Mouse (Mus musculus): ENCODE results near the gene Hinfp.

The Hinfp gene

GRCm38 (mm10) chr9:44266478-44267226 lies 38.8 kb downstream of the Hinfp start:
- in situ Hi-C loops (cut with MboI, MseI), result no loop called here

DNA sequence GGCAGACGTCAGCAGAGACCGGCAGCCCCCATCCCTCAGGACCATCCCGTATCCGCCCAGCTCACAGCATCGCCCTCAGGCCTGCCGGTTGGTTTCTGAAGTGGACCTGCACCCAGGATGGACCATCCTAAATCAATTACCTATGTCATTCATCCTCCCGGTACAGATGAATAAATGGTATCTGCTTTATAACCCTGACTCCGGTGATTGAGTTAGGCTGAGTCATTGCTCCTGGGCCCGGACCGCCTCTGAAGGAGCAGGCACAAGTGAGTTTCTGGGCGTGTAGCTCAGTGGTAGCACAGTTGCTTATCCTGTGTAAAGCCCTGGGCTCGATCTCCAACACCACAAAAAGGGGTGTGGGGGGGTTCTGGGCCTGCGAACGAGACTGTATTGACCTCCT lies 44.1 kb downstream of the Hinfp start:
- in situ Hi-C loops (cut with MboI, MseI), result no loop called here

- in situ Hi-C loops (cut with MboI, MseI), result loop anchor here (10.0 kb wide), 1 partner anchor 1784 kb away; no protein-coding TSS in a partner anchor
These were observed 46.5 kb downstream of the Hinfp start for GRCm38 (mm10) chr9:44259014-44259413.

DNA sequence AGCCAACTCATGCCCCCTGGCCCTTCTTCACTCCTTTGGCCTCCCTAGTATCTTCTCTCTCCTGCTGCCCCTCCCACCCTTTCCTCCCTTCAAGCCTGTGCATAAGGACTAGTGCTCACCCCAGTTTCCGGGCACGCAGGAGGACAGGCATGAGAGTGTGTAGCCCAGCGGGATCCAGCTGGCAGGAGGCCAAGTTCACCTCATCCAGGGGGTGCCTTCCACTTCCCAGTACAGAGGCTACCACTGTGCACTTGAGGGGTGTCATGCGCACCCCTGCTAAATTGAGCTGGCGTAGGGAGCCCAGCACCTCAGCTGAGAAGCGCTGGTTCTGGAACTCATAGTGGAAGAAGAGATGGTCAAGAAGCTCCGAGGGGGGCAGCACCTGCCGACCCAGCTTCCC lies 49.3 kb downstream of the Hinfp start:
- in situ Hi-C loops (cut with MboI, MseI), result loop anchor here (10.0 kb wide), 1 partner anchor 1781 kb away; no protein-coding TSS in a partner anchor

- in situ Hi-C loops (cut with MboI, MseI), result loop anchor here (10.0 kb wide), 1 partner anchor 1780 kb away; no protein-coding TSS in a partner anchor
These were observed 50.3 kb downstream of the Hinfp start for GRCm38 (mm10) chr9:44255136-44255521.

- in situ Hi-C loops (cut with MboI, MseI), result loop anchor here (5.0 to 10.0 kb wide), 2 partner anchors 38 to 1780 kb away; no protein-coding TSS in a partner anchor
These were observed 50.8 kb downstream of the Hinfp start for GRCm38 (mm10) chr9:44254508-44255135.

DNA sequence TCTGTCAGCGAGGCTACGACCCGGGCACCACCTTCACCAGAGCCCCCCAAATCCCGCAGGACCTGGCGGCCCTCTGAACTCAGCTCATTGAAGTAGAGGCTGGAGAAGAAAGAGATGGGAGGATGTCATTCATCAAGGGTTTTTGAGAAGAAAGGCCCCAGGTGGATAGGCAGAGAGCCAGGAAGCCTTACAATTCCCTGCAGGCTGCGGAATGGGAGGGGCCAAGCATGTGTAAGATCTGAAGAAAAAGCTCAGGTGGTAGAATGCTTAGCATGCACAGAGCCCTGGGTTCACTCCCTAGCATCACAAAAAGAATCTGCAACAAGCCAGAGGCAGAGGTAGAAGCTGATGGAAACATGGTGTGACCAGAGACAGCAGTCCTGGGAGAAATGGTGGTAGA lies 52.0 kb downstream of the Hinfp start:
- in situ Hi-C loops (cut with MboI, MseI), result loop anchor here (5.0 to 10.0 kb wide), 2 partner anchors 39 to 1779 kb away; no protein-coding TSS in a partner anchor

- in situ Hi-C loops (cut with MboI, MseI), result loop anchor here (5.0 to 10.0 kb wide), 2 partner anchors 41 to 1777 kb away; no protein-coding TSS in a partner anchor
These were observed 54.2 kb downstream of the Hinfp start, which contains the start of gene Pdzd3 for GRCm38 (mm10) chr9:44251314-44251713. TSS of gene Pdzd3 (minus strand) at chr9:44251471.

DNA sequence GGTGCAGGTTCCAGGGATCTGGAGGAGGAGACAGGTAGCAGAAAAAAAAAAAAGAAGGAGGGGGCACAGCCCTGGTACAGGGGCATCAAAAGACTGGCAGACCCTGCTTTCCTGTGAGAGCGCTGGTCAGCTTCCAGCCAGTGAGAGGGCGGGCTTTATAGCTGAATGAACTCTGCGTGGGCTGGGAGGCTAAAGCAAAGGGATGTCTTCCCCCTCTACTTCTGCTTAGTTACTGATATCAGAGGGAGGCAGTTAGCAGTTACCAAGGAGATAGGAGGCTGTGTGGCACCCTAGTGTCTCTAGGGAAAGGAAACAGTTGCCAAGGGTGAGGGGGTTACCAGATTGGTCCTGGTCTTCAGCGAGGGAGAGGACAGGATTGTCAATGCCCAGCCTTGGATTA lies 55.0 kb downstream of the Hinfp start:
- in situ Hi-C loops (cut with MboI, MseI), result loop anchor here (5.0 to 10.0 kb wide), 2 partner anchors 42 to 1776 kb away; no protein-coding TSS in a partner anchor

DNA sequence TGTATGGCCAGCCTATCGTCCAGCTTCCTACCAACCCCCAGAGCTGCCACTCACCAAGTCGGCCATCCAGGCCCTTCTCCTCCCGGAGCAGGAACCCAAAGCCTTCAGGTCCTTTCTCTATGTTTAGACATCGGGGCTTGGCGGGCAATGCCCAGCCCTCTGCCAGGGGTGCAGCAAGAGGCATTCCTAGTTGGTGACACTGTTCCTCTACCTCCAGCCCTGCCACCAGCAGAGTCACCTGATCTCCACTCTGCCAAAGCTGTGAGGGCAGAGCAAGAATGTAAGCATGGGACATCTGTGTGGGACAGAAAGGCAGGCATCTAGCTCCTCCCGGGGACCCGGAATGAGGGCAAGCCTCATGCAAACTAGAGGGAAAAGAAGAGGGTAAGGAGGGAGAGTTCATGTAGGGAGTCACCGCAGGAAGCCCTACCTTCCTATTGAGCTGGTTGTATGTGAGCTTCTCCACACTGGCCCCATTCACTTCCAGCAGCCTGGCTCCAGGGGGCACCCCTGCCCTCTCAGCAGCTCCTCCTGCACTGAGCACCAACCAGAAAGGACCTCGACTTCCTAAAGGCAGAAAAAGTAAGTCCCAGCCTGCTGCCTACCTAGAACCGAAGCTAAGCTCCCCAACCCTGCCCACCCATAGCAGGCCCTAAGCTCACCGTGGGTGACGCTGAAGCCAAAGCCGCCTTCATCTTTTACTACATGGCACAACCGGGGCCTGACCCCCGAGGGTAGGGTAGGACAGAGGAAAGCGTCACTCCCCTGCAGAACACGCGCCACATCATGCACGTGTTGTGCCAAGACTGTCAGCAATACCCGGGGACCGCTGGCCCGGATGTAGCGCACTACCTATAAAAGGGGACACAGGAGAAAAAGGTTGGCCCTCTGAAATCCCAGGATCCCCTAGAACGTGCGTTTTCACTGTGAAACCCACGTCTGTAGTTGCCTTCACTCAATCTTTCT lies 56.0 kb downstream of the Hinfp start:
- in situ Hi-C loops (cut with MboI, MseI), result loop anchor here (5.0 to 10.0 kb wide), 2 partner anchors 43 to 1775 kb away; no protein-coding TSS in a partner anchor

- in situ Hi-C loops (cut with MboI, MseI), result no loop called here
These were observed 57.6 kb downstream of the Hinfp start for GRCm38 (mm10) chr9:44247907-44248306.

DNA sequence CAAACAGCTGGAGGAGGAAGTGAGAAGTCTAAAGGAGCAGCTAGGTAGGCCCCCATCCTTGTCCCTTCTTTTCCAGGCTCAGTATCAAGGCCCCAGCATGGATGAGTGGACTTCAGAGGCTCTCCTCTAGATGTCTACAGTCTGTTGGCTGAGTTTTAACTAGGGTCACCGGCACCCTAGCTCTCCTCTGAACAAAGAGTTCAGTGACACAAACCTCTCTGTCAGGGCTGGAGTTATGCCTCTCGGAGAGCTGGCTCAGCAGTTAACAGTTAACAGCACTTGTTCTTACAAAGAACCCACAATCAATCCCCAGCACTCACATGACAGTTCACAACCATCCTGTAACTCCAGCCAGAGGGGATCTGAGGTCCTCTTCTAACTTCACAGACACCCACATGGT lies 61.9 kb downstream of the Hinfp start:
- in situ Hi-C loops (cut with MboI, MseI), result loop anchor here (5.0 kb wide), 1 partner anchor 51 kb away; no protein-coding TSS in a partner anchor
